Mouse (Mus musculus): Measurements from ENCODE around the gene Hoxd9. TPM values are rescaled to one million over a fixed set of nuclear protein-coding genes. Genes with fewer than 3 reads are reported as not detected.

Gene Hoxd9
- polyA plus RNA-seq, 1 experiment, result not detected

GRCm38 (mm10) chr2:74724244-74725015 lies 26.9 kb downstream of the Hoxd9 start:
- TF ChIP-seq GATA1 (IDR thresholded peaks at IDR 0.05; ENCODE audit: low read length), result no peak

- TF ChIP-seq GATA1 (IDR thresholded peaks at IDR 0.05; ENCODE audit: low read length), result no peak
These were observed 27.6 kb downstream of the Hoxd9 start for GRCm38 (mm10) chr2:74725171-74725570.

GRCm38 (mm10) chr2:74726551-74726950 lies 29.0 kb downstream of the Hoxd9 start, which contains the start of gene Gm28230:
TSS of gene Gm28230 (plus strand) at chr2:74726728.
- TF ChIP-seq GATA1 (IDR thresholded peaks at IDR 0.05; ENCODE audit: low read length), result no peak

GRCm38 (mm10) chr2:74726973-74727639 lies 29.6 kb downstream of the Hoxd9 start:
- no peak for TF ChIP-seq GATA1 (IDR thresholded peaks at IDR 0.05; ENCODE audit: low read length)

- TF ChIP-seq GATA1 (IDR thresholded peaks at IDR 0.05; ENCODE audit: low read length), result no peak
These were observed 30.2 kb downstream of the Hoxd9 start for GRCm38 (mm10) chr2:74727640-74728302.

GRCm38 (mm10) chr2:74728303-74728680 lies 30.8 kb downstream of the Hoxd9 start:
- no peak for TF ChIP-seq GATA1 (IDR thresholded peaks at IDR 0.05; ENCODE audit: low read length)

- no peak for TF ChIP-seq GATA1 (IDR thresholded peaks at IDR 0.05; ENCODE audit: low read length)
These were observed 32.8 kb downstream of the Hoxd9 start for GRCm38 (mm10) chr2:74730331-74730730.

GRCm38 (mm10) chr2:74731055-74731454 lies 33.5 kb downstream of the Hoxd9 start:
- TF ChIP-seq GATA1 (IDR thresholded peaks at IDR 0.05; ENCODE audit: low read length), result no peak

GRCm38 (mm10) chr2:74731799-74732512 lies 34.4 kb downstream of the Hoxd9 start:
- no peak for TF ChIP-seq GATA1 (IDR thresholded peaks at IDR 0.05; ENCODE audit: low read length)

- no peak for TF ChIP-seq GATA1 (IDR thresholded peaks at IDR 0.05; ENCODE audit: low read length)
These were observed 35.2 kb downstream of the Hoxd9 start for GRCm38 (mm10) chr2:74732513-74733316.

GRCm38 (mm10) chr2:74733317-74733661 lies 35.8 kb downstream of the Hoxd9 start:
- no peak for TF ChIP-seq GATA1 (IDR thresholded peaks at IDR 0.05; ENCODE audit: low read length)

- no peak for TF ChIP-seq GATA1 (IDR thresholded peaks at IDR 0.05; ENCODE audit: low read length)
These were observed 36.2 kb downstream of the Hoxd9 start for GRCm38 (mm10) chr2:74733765-74734164.

- TF ChIP-seq GATA1 (IDR thresholded peaks at IDR 0.05; ENCODE audit: low read length), result no peak
These were observed 36.9 kb downstream of the Hoxd9 start for GRCm38 (mm10) chr2:74734451-74734850.

- no peak for TF ChIP-seq GATA1 (IDR thresholded peaks at IDR 0.05; ENCODE audit: low read length)
These were observed 37.7 kb downstream of the Hoxd9 start for GRCm38 (mm10) chr2:74734996-74735811.

Measured in G1E-ER4 (cell line).